Mouse (Mus musculus) liver, embryonic 15.5 days (tissue): ENCODE measurements around the gene Aspg. TPM values are rescaled to one million over a fixed set of nuclear protein-coding genes. Genes with fewer than 3 reads are reported as not detected.

ENCODE experiments used
- ATAC-seq: fragments of 200-750 bp; cut with Nextera tagmentation; 2 replicates; pipeline ENCODE4 v1.8.0; 2017; ENCODE audit warnings: moderate number of reproducible peaks, mild to moderate bottlenecking, moderate library complexity; ENCODE audit not compliant: insufficient read depth
- H3K27ac ChIP-seq: fragments of 300-500 bp; sonication (generic); replicated peaks from 2 replicates; pipeline ENCODE4 v1.5.1; 2015; ENCODE audit warnings: mild to moderate bottlenecking, inconsistent platforms
- H3K27me3 ChIP-seq: fragments of 300-500 bp; sonication (generic); 2 replicates; pipeline ENCODE4 v1.6.1; 2015; ENCODE audit warnings: mild to moderate bottlenecking, inconsistent platforms
- H3K36me3 ChIP-seq: fragments of 300-500 bp; sonication (generic); replicated peaks from 2 replicates; pipeline ENCODE4 v1.6.1; 2015; ENCODE audit warnings: moderate library complexity, mild to moderate bottlenecking, inconsistent platforms
- H3K4me1 ChIP-seq: fragments of 300-500 bp; sonication (generic); replicated peaks from 2 replicates; pipeline ENCODE4 v1.6.1; 2015; ENCODE audit warnings: inconsistent platforms
- H3K4me2 ChIP-seq: fragments of 300-500 bp; sonication (generic); 2 replicates; pipeline ENCODE4 v1.6.1; 2015; ENCODE audit warnings: moderate library complexity, mild to moderate bottlenecking, inconsistent platforms
- H3K4me3 ChIP-seq: fragments of 300-500 bp; sonication (generic); replicated peaks from 2 replicates; pipeline ENCODE4 v1.5.1; 2015; ENCODE audit warnings: mild to moderate bottlenecking, inconsistent platforms
- H3K9ac ChIP-seq: fragments of 300-500 bp; sonication (generic); 2 replicates; pipeline ENCODE4 v1.6.1; 2015; ENCODE audit warnings: moderate library complexity, mild to moderate bottlenecking, inconsistent platforms
- H3K9me3 ChIP-seq: fragments of 300-500 bp; sonication (generic); replicated peaks from 2 replicates; pipeline ENCODE4 v1.6.1; 2016; ENCODE audit warnings: inconsistent platforms
- WGBS: fragments of 180-500 bp; shearing (Covaris S2); methylation state at CpG from one replicate; pipeline ENCODE4 v1.1.7; 2015; ENCODE audit warnings: mixed read lengths; ENCODE audit not compliant: insufficient replicate concordance; 5-methylcytosine and 5-hydroxymethylcytosine counted together
- polyA plus RNA-seq: library from polyadenylated mRNA; unstranded; fragments of >200 nt; fragmentation: Nextera tagmentation; extraction: Ambion mirVana; gene quantifications from 2 replicates; pipeline ENCODE4 v1.2.1, GENCODE M21; 2015

Aspg gene
- polyA plus RNA-seq, 1 experiment from 2014 or later: 0.28 TPM

DNA sequence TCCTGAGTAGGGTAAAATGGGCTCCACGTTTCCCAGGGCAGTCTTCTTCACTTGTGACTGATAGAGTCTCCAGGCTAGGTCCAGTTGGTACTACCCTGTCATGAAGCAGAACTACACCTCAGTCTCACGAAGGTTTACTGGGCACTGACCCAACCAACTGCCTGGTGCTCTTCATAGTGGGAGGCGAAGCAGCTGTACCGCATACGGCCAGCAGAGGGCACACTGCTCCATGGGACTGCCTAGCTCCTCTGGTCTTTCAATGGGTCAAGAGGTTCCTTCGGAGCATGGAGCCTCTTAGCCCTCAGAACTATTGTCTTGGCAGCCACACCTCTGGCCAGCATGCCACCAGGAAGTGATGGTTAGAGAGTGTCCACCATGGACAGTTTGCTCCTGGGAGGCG is 7.2 kb downstream of the Aspg start:
- Histone ChIP-seq H3K4me1 (no peaks in the 10 kb centered on the region), H3K9ac (no peak overlapping the region), H3K27ac (no peak overlapping the region), H3K4me2 (no peak overlapping the region), H3K36me3 (no peaks in the 10 kb centered on the region), H3K4me3 (no peak overlapping the region), H3K9me3 (no peaks in the 10 kb centered on the region), H3K27me3 (peaks cover 3% of the 10 kb centered on the region; the same call in 1 of the 2 replicates)
- WGBS: 9% methylated on average over 7 of the region's 7 CpGs
- ATAC-seq: no peak

DNA sequence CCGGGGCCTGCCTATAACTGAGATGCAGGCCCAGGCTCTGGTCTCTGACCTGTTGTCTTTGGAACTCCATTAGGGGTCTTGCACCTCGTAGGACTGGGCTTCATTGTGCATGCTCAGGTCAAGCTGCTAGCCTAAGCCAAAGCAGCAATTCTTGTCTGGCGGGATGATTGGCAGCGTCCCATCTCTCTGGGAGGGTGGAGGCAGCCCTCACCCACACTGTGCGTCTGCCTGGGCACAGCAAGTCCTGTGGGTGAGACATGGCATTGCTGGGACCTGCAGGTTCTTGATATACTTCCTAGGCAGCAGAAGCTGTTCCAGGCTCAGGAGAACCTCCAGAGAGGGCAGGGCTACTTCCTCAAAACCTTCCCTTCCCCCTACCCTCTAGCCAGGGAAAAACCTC is 10.5 kb downstream of the Aspg start:
- no peak overlapping the region for H3K4me2 ChIP-seq
- no peak overlapping the region for H3K27ac ChIP-seq
- no peak overlapping the region for H3K9ac ChIP-seq
- no peaks in the 10 kb centered on the region for H3K27me3 ChIP-seq
- H3K9me3 ChIP-seq: no peaks in the 10 kb centered on the region
- H3K4me3 ChIP-seq: no peak overlapping the region
- H3K36me3 ChIP-seq: no peaks in the 10 kb centered on the region
- 53% methylated on average over 5 of the region's 5 CpGs for WGBS
- no peaks in the 10 kb centered on the region for H3K4me1 ChIP-seq
- no peak for ATAC-seq

DNA sequence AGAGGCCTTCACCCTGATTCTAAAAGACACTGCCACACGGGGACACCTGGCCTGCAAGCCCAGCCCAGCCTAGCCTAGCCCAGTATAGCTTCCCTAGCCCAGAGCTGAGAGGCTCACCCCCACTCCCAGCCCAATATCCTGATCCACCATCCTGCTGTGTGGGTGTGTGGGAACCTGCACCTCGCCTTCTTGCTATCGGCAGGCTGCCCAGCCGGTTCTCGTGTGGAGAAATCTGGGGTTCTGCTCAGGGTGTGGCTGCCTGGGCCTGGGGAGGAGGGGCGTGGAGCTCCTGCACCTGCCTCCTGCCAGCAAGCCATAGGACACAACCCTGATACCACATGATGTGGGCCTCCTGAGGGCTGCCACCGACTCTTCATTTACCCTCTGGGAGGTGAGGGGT is 11.2 kb downstream of the Aspg start:
- H3K4me2 ChIP-seq: no peak overlapping the region
- no peak overlapping the region for H3K4me3 ChIP-seq
- no peak overlapping the region for H3K27ac ChIP-seq
- no peak for ATAC-seq
- WGBS: 54% methylated on average over 7 of the region's 7 CpGs
- H3K36me3 ChIP-seq: no peaks in the 10 kb centered on the region
- H3K9me3 ChIP-seq: no peaks in the 10 kb centered on the region
- no peaks in the 10 kb centered on the region for H3K27me3 ChIP-seq
- H3K4me1 ChIP-seq: no peaks in the 10 kb centered on the region
- H3K9ac ChIP-seq: no peak overlapping the region

DNA sequence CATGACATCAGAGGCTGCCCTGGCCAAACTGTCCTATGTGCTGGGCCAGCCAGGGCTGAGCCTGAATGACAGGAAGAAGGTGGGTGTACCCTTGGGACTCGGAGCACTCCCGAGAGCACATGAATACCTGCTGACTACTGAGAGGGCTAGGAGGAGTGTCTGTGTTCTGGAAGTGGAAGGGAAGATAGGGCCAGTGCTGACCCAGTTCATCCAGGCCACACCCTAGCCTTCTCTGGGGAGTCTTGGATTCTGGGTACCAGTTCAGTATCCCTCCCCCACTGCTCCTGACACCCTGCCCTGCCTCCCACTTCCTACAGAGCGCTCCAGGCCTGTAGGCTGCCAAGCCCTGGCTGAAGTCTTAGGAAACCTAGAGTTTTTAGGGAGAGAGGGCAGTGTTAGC is 14.7 kb downstream of the Aspg start:
- H3K4me1 ChIP-seq: no peaks in the 10 kb centered on the region
- no peak for ATAC-seq
- H3K9ac ChIP-seq: no peak overlapping the region
- H3K9me3 ChIP-seq: no peaks in the 10 kb centered on the region
- no peak overlapping the region for H3K4me3 ChIP-seq
- no peak overlapping the region for H3K4me2 ChIP-seq
- 46% methylated on average over 3 of the region's 3 CpGs for WGBS
- H3K27ac ChIP-seq: no peak overlapping the region
- no peaks in the 10 kb centered on the region for H3K27me3 ChIP-seq
- H3K36me3 ChIP-seq: no peaks in the 10 kb centered on the region

DNA sequence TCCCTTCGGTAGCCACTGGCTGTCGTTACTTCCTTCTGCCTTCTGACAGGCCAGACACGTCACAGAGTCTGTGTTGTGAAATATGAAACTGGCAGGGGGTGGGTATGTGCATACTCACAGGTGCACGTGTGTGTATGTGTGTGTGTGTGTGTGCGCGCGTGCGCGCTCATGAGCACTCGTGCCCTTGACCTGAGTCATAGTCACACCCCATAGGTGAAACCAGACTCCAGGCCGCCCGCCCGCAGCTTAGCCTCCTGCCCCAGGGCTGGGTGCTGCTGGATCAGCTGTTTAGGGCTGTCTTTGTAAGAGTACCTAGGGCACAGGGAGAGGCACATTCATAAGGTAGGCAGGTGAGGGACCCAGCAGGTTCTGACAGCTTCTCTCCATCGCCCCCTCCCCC is 19.4 kb downstream of the Aspg start:
- Histone ChIP-seq H3K36me3 (no peaks in the 10 kb centered on the region), H3K4me2 (no peak overlapping the region), H3K4me3 (no peak overlapping the region), H3K27ac (no peak overlapping the region), H3K4me1 (peaks cover 2% of the 10 kb centered on the region; the same call in 1 of the 2 replicates), H3K9ac (no peak overlapping the region), H3K9me3 (no peaks in the 10 kb centered on the region), H3K27me3 (peaks cover 30% of the 10 kb centered on the region)
- ATAC-seq: no peak
- 53% methylated on average over 14 of the region's 14 CpGs for WGBS

DNA sequence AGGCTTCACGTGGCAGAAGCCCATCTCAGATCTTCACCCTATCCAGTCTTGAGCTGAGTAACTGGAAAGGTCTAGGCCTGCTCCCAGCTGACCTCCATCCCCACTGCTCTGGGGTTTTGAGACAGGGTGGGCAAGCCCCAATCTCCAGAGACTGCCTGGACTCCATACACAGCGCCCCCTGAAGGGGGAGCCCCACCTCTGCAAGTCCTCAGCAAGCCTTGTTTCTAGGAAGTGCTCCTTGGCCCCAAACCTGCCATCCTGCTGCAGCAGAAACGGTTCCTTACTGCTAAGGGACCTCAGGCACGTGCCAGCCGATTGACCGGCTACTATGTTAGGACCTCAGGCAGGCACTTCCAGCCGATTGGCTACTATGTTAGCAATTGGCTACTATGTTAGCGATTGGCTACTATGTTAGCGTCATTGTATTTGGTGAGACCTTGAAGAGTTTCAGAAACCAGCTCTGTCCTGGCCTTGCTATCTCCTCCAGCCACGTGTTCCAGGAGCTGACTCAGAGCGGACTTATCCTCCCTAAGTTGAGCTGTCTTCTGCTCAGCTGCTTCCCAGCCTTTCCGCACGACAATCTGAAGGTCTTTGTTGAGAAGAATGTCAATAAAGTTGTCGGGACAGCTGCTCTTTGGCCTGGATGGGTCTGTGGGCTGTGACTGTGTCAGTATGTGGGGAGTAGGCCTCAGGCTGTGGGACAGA is 20.6 kb downstream of the Aspg start:
- H3K27me3 ChIP-seq: peaks cover 42% of the 10 kb centered on the region
- no peak overlapping the region for H3K27ac ChIP-seq
- H3K4me2 ChIP-seq: no peak overlapping the region
- no peak overlapping the region for H3K4me3 ChIP-seq
- H3K4me1 ChIP-seq: peaks cover 4% of the 10 kb centered on the region; the same call in 1 of the 2 replicates
- H3K9ac ChIP-seq: no peak overlapping the region
- WGBS: 56% methylated on average over 14 of the region's 14 CpGs
- ATAC-seq: no peak
- H3K9me3 ChIP-seq: no peaks in the 10 kb centered on the region
- H3K36me3 ChIP-seq: no peaks in the 10 kb centered on the region

DNA sequence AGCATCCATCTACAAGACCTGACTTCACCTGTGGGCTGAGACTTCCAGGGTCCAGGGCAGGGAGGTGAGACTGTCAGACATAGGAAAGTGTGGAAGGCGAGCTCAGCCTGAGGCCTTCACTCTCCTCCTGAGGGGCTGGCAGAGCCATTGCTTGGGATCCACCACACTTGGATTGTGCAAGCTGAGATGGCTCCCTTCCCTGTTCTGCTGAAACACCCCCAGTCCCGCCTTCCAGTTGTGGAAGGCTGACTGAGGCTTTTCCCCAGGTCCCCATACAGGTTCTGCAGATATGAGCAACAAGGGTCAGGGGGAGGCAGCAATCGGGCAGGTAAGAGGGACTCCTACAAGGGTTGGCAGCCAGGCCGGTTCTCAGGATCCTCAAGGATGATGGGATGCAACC is 22.0 kb downstream of the Aspg start:
- Histone ChIP-seq H3K9me3 (no peaks in the 10 kb centered on the region), H3K4me3 (no peak overlapping the region), H3K27me3 (peaks cover 54% of the 10 kb centered on the region), H3K9ac (no peak overlapping the region), H3K4me1 (peaks cover 4% of the 10 kb centered on the region; the same call in 1 of the 2 replicates), H3K27ac (no peak overlapping the region), H3K4me2 (no peak overlapping the region), H3K36me3 (no peaks in the 10 kb centered on the region)
- no peak for ATAC-seq
- 58% methylated on average over 4 of the region's 4 CpGs for WGBS

DNA sequence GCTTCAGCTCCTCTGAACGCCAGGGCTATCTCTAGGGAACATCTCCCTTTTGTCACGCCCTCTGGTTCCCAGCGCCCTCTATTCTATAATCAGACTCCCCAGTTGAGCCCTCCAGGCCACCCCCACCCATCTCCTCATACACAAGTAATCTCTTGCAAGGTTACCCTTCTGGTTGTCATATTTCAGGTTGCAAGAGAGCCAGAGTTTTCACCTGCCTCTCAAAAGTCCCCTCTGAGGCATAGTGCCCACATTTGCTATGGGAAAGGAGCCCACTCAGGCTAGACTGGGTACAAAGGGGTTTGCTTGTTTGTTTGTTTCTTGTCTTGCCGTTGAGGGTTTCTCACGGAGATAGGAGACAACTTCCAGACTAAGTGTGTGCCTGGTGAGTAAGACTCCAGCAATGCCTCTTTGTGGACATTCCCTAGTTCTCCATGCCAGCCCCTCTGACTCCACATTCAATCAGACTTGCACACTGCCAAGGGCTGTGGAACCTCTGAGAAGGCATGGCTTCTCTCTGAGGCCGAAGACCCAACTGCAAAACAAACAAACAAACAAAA is 22.9 kb downstream of the Aspg start:
- Histone ChIP-seq H3K4me3 (no peak overlapping the region), H3K36me3 (no peaks in the 10 kb centered on the region), H3K9ac (no peak overlapping the region), H3K4me1 (peaks cover 4% of the 10 kb centered on the region; the same call in 1 of the 2 replicates), H3K27me3 (peaks cover 57% of the 10 kb centered on the region), H3K4me2 (no peak overlapping the region; the same call in 1 of the 2 replicates), H3K9me3 (no peaks in the 10 kb centered on the region), H3K27ac (no peak overlapping the region)
- no peak for ATAC-seq
- WGBS: 28% methylated on average over 6 of the region's 6 CpGs

DNA sequence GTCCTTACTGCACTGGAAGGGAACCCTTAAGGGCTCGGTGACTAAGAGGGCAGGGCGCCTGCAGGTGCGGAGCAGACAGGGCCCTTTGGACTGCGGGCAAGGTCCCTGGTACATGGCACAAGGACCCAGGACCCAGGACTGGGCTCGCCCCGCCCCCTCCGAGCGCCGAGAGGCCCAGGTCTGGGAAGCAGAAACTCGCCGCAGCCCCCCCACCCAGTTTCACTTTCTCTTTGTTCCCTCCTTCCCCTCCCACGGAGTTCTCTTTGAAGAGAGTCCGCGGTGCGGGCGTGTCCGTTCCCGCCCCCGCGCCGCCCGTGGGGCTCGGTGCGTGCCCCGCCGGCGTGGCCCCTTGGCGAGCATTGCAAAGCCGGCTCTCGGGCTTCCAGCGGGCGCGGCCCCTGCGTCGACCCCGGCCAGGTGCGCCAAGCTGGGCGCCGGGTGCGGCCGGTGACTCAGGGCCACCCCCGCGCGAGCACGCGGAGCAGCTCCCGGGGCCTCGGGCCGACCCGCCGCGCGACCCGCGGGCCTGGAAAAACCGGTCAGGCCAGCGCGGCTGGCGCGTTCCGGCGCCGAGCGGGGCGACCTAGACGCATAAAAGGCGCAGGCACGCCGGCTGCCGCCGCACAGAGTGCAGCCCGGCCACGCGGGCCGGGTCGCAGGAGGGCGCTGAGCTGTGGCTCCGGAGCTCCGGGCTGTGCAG is 23.8 kb downstream of the Aspg start:
- Histone ChIP-seq H3K4me3 (peak overlapping the region; percentile 62), H3K27me3 (peaks cover 57% of the 10 kb centered on the region), H3K27ac (no peak overlapping the region), H3K9ac (peak overlapping the region; percentile 25; the same call in 1 of the 2 replicates), H3K4me1 (peaks cover 4% of the 10 kb centered on the region; the same call in 1 of the 2 replicates), H3K9me3 (no peaks in the 10 kb centered on the region), H3K36me3 (no peaks in the 10 kb centered on the region), H3K4me2 (peak overlapping the region; percentile 72)
- WGBS: 1% methylated on average over 78 of the region's 79 CpGs
- ATAC-seq: 0 out of 2 replicates have a peak, but pooled peaks have one; percentile 13

DNA sequence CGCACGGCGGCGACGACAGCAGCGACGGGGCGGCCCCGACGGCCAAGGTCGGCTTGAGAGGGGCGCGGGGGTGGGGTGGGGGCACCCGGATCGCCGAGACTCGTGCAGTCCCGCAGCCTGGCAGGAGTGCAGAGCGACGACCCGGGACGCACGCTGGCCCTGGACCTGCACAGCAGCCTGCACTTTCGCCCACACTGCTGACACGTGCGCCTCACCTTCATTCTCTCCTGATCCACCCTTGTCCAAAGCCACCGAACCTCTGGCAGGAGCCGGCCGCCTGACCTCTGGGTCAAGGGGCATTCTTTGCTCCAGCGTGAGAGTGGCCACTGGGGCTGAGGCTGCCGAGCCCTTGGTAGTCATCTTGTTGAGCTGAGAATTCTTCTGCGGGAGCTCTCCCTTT is 24.5 kb downstream of the Aspg start:
- WGBS: 13% methylated on average over 31 of the region's 32 CpGs
- Histone ChIP-seq H3K27me3 (peaks cover 57% of the 10 kb centered on the region), H3K4me1 (peaks cover 4% of the 10 kb centered on the region; the same call in 1 of the 2 replicates), H3K4me2 (peak overlapping the region; percentile 72), H3K9me3 (no peaks in the 10 kb centered on the region), H3K36me3 (no peaks in the 10 kb centered on the region), H3K4me3 (peak overlapping the region; percentile 62), H3K27ac (no peak overlapping the region), H3K9ac (no peak overlapping the region)
- ATAC-seq: 0 out of 2 replicates have a peak, but pooled peaks have one; percentile 30

DNA sequence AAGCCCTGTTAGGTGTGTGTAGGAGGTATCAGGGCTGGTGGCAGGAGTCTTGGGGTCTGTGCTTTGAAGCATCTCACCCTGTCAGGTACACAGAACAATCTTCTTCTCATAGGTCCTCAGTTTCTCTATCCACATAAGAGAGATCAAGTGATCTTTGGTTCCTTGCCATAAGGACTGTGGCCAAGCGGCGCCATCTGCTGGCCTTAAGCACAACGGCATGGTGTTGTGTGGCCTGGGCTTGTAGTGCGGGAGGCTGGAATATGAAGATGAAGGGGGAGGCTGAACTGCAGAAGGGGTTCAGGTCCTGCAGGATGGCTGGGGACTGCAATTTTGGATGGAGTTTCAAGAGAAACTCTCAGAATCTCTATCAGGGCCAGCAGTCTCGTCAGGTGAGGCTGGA is 33.8 kb downstream of the Aspg start:
- Histone ChIP-seq H3K27ac (no peak overlapping the region), H3K4me1 (peaks cover 8% of the 10 kb centered on the region), H3K36me3 (no peaks in the 10 kb centered on the region), H3K4me3 (no peak overlapping the region), H3K9me3 (no peaks in the 10 kb centered on the region), H3K4me2 (no peak overlapping the region), H3K27me3 (peaks cover 49% of the 10 kb centered on the region), H3K9ac (no peak overlapping the region)
- ATAC-seq: no peak
- 3% methylated on average over 5 of the region's 5 CpGs for WGBS
